Mouse (Mus musculus) liver, adult (tissue): ENCODE data around the gene Tyw5.

ENCODE experiments used
- GATA4 ChIP-seq: IDR thresholded peaks from 2 replicates; pipeline ENCODE4 v1.6.1; 2014; ENCODE audit warnings: mild to moderate bottlenecking, low read length; ENCODE audit not compliant: insufficient replicate concordance

The Tyw5 gene

DNA sequence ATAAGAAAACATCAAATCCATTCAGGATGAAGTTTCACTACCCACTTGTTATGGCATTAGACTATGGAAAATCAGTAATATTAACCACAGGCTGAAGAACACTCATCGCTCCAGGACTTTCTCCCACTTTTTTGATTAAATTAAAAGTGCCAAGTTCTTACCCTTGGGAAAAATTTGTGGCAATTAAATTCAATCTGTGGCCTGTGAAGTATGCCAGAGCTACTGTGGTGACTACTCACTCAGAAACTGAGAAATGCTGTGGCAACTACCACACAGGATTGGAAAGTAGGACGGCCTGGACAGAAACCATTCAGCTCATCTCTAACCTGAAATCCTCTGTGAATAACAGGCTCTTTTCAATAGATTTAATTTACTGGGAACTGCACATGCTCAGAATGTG is 6.6 kb downstream of the Tyw5 start:
- no peak for TF ChIP-seq GATA4

GRCm38 (mm10) chr1:57394051-57394450 is 12.8 kb downstream of the Tyw5 start:
- TF ChIP-seq GATA4 = no peak

DNA sequence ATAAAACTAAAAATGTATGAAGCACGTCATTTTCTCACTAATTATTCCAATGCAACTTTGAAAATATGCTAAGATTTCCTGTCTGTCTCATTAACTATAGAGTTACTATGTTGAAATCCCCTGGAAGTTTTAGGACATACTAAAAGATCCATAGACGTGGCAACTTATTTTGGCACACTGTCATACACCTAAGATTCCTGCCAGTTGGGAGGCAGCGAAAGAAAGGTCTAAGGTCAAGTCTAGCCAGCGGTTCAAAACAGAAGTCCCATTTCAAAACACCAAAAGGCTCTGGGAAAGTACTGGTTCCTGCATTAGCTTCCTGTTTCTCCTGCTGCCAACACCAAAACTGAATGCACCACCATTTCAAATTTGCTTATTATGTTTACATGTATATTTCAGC is 14.5 kb downstream of the Tyw5 start:
- TF ChIP-seq GATA4 = no peak

GRCm38 (mm10) chr1:57390993-57391790 is 15.7 kb downstream of the Tyw5 start:
- TF ChIP-seq GATA4 = no peak

- no peak for TF ChIP-seq GATA4
Measured at GRCm38 (mm10) chr1:57388402-57389155, 18.3 kb downstream of the Tyw5 start.

DNA sequence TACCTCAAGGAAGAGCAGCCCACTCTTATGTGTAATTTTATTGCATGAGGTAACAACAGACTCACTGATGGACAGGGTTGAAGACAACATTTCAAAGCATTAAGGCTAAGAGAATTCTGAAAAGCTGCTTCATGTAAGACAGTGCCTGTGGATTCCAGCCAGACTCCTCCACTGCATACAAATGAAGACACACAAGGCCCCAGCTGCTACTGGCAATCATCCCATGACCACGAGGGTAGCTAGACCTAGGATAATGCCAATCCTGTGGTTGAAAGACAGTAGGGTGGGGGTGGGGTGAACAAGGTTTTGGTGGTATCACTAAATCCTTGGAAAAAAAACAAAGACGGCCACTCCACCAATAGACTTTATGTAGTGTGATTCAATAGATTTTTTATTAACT is 19.0 kb downstream of the Tyw5 start:
- TF ChIP-seq GATA4 = no peak

DNA sequence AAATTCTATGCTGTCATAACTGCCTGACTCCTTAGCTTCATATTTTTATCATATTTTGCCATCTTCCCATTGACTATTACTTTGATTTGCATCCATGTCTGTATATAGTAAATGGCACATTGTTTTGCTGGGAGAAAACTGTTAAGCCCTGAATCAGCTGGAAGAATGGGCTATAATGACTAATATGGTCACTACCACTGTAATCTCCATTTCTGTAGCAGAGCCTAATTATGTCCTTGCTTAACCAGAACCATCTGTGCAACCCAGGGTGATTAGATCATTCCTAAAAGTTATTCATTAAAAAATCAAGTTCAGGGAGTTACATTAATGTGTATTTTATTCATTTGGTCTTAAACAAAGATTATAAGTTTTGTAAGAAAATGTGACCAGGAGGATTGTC is 20.4 kb downstream of the Tyw5 start:
- no peak for TF ChIP-seq GATA4

GRCm38 (mm10) chr1:57377376-57378341 is 29.2 kb downstream of the Tyw5 start, which contains the start of gene 1700066M21Rik:
1700066M21Rik (plus strand) TSS chr1:57377620.
- no peak for TF ChIP-seq GATA4

GRCm38 (mm10) chr1:57376806-57377205 is 30.1 kb downstream of the Tyw5 start:
- no peak for TF ChIP-seq GATA4

- no peak for TF ChIP-seq GATA4
Measured at GRCm38 (mm10) chr1:57375276-57375675, 31.6 kb downstream of the Tyw5 start.

DNA sequence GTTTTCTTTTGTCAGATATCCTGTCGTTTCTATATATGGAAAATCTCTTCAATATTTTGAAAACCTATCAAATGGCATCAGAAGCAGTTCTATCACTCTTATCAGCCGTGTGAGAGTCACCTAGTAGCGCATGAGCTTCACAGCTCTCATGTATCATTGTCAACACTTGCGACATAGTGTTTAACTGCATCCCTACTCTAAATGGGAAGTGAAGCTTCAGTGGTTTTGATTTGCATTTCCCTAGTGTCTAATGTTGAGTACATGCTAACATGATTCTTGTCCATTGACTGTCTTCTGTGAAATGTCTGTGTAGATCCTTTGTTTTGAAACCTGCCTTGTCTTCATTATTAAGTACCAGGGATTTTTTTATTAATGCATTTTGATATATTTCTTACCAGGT is 36.5 kb downstream of the Tyw5 start:
- TF ChIP-seq GATA4 = no peak

GRCm38 (mm10) chr1:57369111-57369510 is 37.8 kb downstream of the Tyw5 start:
- no peak for TF ChIP-seq GATA4

- TF ChIP-seq GATA4 = no peak
Measured at GRCm38 (mm10) chr1:57367446-57367845, 39.5 kb downstream of the Tyw5 start.

DNA sequence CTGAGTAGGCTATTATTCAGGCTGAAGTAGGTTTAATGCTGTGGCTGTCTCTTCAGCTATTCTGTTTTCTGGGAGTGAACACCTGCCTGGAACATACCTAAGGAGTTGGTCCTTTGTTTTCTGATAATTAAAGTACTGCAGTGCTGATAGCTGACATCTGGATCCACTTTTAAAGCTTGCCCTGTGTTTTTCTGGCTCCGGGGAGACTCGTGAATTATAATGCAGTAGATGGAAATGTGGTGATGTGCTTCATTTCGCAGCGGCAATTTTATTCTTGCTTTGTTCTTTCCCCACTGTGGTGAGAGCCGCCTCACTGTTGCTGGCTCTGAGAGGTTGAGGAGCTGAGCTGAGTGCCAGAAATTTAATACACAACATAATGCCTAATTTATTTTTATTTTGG is 48.4 kb downstream of the Tyw5 start:
- no peak for TF ChIP-seq GATA4

DNA sequence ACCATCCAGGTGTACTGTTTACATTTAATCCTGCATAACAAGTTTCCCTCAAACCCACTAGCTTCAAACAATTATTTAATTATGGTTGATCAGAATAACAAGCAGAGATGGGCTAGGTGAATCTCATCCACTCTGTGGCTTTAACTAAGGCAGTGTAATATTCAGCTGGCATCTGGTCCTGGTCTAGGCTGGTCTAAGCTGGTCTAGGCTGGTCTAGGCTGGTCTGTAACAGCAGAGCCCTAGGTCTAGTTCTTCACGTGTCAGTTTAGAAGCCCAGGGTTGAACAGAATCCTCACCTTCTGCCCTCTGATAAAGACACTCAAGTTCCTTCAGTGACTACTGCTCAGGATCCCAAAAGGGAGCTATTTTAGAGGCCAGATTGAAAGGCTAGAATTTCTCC is 55.0 kb downstream of the Tyw5 start:
- no peak for TF ChIP-seq GATA4
